9 mouse cellular contexts compared by ENCODE assay signal in the genomic region with DNA sequence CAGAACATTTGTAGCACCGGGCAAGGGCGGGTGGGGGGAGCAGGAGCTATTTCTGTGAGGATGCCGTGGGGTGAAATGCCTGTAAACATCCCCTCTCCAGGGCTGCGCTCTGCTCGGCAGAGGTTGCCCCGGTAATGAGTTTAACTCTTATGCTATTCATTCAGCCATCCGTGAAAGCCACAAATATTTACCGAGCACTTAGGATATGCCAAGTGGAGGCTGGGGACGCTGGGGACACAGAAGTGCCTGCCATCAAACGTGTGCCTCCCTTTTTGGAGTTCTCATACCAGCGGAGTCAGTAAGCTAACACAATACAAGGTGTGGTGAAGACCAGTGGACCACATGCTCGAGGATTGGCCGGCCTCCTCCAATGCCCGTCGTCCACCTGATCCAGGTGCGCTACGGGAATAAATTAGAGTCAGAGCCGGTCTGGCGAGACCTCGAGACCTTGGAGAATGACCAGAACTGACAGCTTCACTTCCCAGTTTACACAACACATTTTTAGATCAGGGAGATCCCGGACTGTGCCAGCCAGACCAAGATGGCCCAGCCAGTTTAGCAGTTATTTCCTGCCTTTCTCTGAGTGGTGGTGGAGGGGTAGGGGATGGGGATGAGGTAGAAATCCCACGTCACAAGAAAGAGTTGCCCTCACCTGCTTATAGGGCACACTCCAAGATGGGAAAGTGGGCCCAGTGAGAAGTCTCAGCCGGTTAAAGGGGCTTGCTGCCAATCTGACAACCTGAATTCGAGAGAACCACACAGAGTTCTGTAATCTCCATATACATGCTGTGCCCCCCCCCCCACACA.
DNase-seq lines count a peak whose midpoint lies in the region; ATAC-seq and TF ChIP-seq lines count a peak whose summit lies in the region.
"Had no signal": no experiment of that assay in that cellular context is flagged by ENCODE, and none has a peak within 500 bp of the region (broad histone marks: within the 10 kb centered on the region; RNA-seq: fewer than 3 reads in every experiment).

No protein-coding gene starts in this region.

- H3K9me3 ChIP-seq in midbrain, embryonic 11.5 days (ENCODE audit: control insufficient read depth, low read length), result no peaks in the 10 kb centered on the region
- no peaks in the 10 kb centered on the region for H3K9me3 ChIP-seq in midbrain, embryonic 10.5 days (replicated peaks)
- H3K9me3 ChIP-seq in hindbrain, embryonic 13.5 days, result no peaks in the 10 kb centered on the region
- H3K9me3 ChIP-seq in limb, embryonic 14.5 days (ENCODE audit: control insufficient read depth, low read length), result no peaks in the 10 kb centered on the region
- no peaks in the 10 kb centered on the region for H3K9me3 ChIP-seq in midbrain, postnatal 0 days (ENCODE audit: low read length)
- H3K9me3 ChIP-seq: intestine, embryonic 15.5 days had no signal

- no peak for TF ChIP-seq POLR2A in limb, embryonic 14.5 days (IDR thresholded peaks at IDR 0.05; ENCODE audit: borderline replicate concordance, extremely low read depth, insufficient read depth, insufficient read length)

- H3K27ac ChIP-seq in midbrain, embryonic 11.5 days (ENCODE audit: low read depth, low read length), result no peak overlapping the region
- no peak overlapping the region for H3K27ac ChIP-seq in midbrain, embryonic 10.5 days (replicated peaks)
- peak overlapping the region; percentile 90 for H3K27ac ChIP-seq in hindbrain, embryonic 13.5 days
- peak overlapping the region; percentile 55; the same call in 1 of the 2 replicates for H3K27ac ChIP-seq in limb, embryonic 14.5 days (replicated peaks; ENCODE audit: low read depth, low read length)
- no peak overlapping the region for H3K27ac ChIP-seq in midbrain, postnatal 0 days (ENCODE audit: low read depth, low read length)

- no peak overlapping the region for H3K4me3 ChIP-seq in midbrain, embryonic 11.5 days (ENCODE audit: low read depth, low read length)
- H3K4me3 ChIP-seq in midbrain, embryonic 10.5 days, result no peak overlapping the region
- H3K4me3 ChIP-seq in hindbrain, embryonic 13.5 days, result no peak overlapping the region
- no peak overlapping the region for H3K4me3 ChIP-seq in limb, embryonic 14.5 days (replicated peaks; ENCODE audit: low read length)
- H3K4me3 ChIP-seq in midbrain, postnatal 0 days (ENCODE audit: low read depth, low read length), result no peak overlapping the region

- peak; percentile 83 for DNase-seq in midbrain, embryonic 11.5 days (ENCODE audit: low spot score, missing footprints)
- DNase-seq in midbrain, embryonic 10.5 days (ENCODE audit: low spot score), result no peak
- DNase-seq in limb, embryonic 14.5 days (ENCODE audit: low spot score), result no peak
- DNase-seq in midbrain, postnatal 0 days (ENCODE audit: low spot score), result peak; percentile 35
- no peak for DNase-seq in right cerebral cortex, postnatal 14 days
- DNase-seq in cerebellum, adult 9-10 months, result no peak
- DNase-seq in spleen, postnatal 14 days (ENCODE audit: low spot score in 2 of 2), result no peak

- TF ChIP-seq CTCF in midbrain, postnatal 0 days (IDR thresholded peaks at IDR 0.05), result no peak

- H3K36me3 ChIP-seq in midbrain, embryonic 11.5 days (ENCODE audit: control insufficient read depth, insufficient read depth, low read length), result no peaks in the 10 kb centered on the region
- no peaks in the 10 kb centered on the region for H3K36me3 ChIP-seq in midbrain, embryonic 10.5 days
- H3K36me3 ChIP-seq in hindbrain, embryonic 13.5 days, result no peaks in the 10 kb centered on the region
- no peaks in the 10 kb centered on the region for H3K36me3 ChIP-seq in limb, embryonic 14.5 days (ENCODE audit: control insufficient read depth, insufficient read depth, low read length)
- no peaks in the 10 kb centered on the region for H3K36me3 ChIP-seq in midbrain, postnatal 0 days (ENCODE audit: insufficient read depth, low read length)
- H3K36me3 ChIP-seq: intestine, embryonic 15.5 days had no signal

- H3K9ac ChIP-seq in midbrain, embryonic 11.5 days (ENCODE audit: low read length), result no peak overlapping the region
- 0 out of 2 replicates have a peak overlapping the region, but pooled peaks have one; percentile 63 for H3K9ac ChIP-seq in hindbrain, embryonic 13.5 days
- no peak overlapping the region for H3K9ac ChIP-seq in limb, embryonic 14.5 days (ENCODE audit: low read depth, low read length, severe bottlenecking)
- H3K9ac ChIP-seq in midbrain, postnatal 0 days (replicated peaks; ENCODE audit: low read length, poor library complexity, severe bottlenecking), result no peak overlapping the region

- peaks cover 21% of the 10 kb centered on the region for H3K27me3 ChIP-seq in midbrain, embryonic 11.5 days (ENCODE audit: control insufficient read depth, insufficient read depth, low read length)
- peaks cover 81% of the 10 kb centered on the region for H3K27me3 ChIP-seq in midbrain, embryonic 10.5 days (ENCODE audit: low read depth, poor library complexity, severe bottlenecking)
- H3K27me3 ChIP-seq in hindbrain, embryonic 13.5 days, result peaks cover 28% of the 10 kb centered on the region
- H3K27me3 ChIP-seq in limb, embryonic 14.5 days (ENCODE audit: control insufficient read depth, insufficient read depth, low read length), result no peaks in the 10 kb centered on the region; the same call in 1 of the 2 replicates
- peaks cover 7% of the 10 kb centered on the region; the same call in 1 of the 2 replicates for H3K27me3 ChIP-seq in midbrain, postnatal 0 days (ENCODE audit: insufficient read depth, low read length)
- H3K27me3 ChIP-seq: intestine, embryonic 15.5 days had no signal

- 37% methylated on average over 24 of the region's 24 CpGs for WGBS in midbrain, embryonic 11.5 days
- 39% methylated on average over 24 of the region's 24 CpGs for WGBS in midbrain, embryonic 10.5 days
- 31% methylated on average over 24 of the region's 24 CpGs for WGBS in hindbrain, embryonic 13.5 days
- WGBS in limb, embryonic 14.5 days, result 50% methylated on average over 24 of the region's 24 CpGs
- 37% methylated on average over 24 of the region's 24 CpGs for WGBS in midbrain, postnatal 0 days

- ATAC-seq in midbrain, embryonic 11.5 days (ENCODE audit: low FRiP score), result 0 out of 2 replicates have a peak, but pooled peaks have one; percentile 4
- ATAC-seq in hindbrain, embryonic 13.5 days (ENCODE audit: low FRiP score), result no peak
- ATAC-seq in limb, embryonic 14.5 days (ENCODE audit: low FRiP score, low read depth), result no peak
- ATAC-seq in midbrain, postnatal 0 days (ENCODE audit: low FRiP score), result no peak

- H3K4me1 ChIP-seq in midbrain, embryonic 11.5 days (ENCODE audit: control insufficient read depth, insufficient read depth, low read length), result 0 out of 2 replicates have a peak, but pooled peaks cover 5% of the 10 kb centered on the region
- H3K4me1 ChIP-seq in midbrain, embryonic 10.5 days, result peaks cover 53% of the 10 kb centered on the region
- H3K4me1 ChIP-seq in hindbrain, embryonic 13.5 days (replicated peaks), result peaks cover 45% of the 10 kb centered on the region
- H3K4me1 ChIP-seq in limb, embryonic 14.5 days (ENCODE audit: control insufficient read depth, insufficient read depth, low read length), result peaks cover 16% of the 10 kb centered on the region; the same call in 1 of the 2 replicates
- H3K4me1 ChIP-seq in midbrain, postnatal 0 days (ENCODE audit: insufficient read depth, low read length), result peaks cover 14% of the 10 kb centered on the region; the same call in 1 of the 2 replicates

- no peak overlapping the region for H3K4me2 ChIP-seq in midbrain, embryonic 11.5 days
- H3K4me2 ChIP-seq in hindbrain, embryonic 13.5 days, result peak overlapping the region; percentile 6; the same call in 1 of the 2 replicates
- no peak overlapping the region for H3K4me2 ChIP-seq in limb, embryonic 14.5 days (replicated peaks; ENCODE audit: low read depth, low read length, severe bottlenecking)
- no peak overlapping the region for H3K4me2 ChIP-seq in midbrain, postnatal 0 days (ENCODE audit: low read depth, low read length, poor library complexity, severe bottlenecking)

Comparison
In these comparisons a context has a peak if more than half of its experiments do, and no peak if none do; other contexts are left out.
1. DNase-seq: peak in midbrain, embryonic 11.5 days (single experiment) and midbrain, postnatal 0 days (single experiment); none in midbrain, embryonic 10.5 days (single experiment), limb, embryonic 14.5 days (single experiment), right cerebral cortex, postnatal 14 days (single experiment), cerebellum, adult 9-10 months (single experiment) and spleen, postnatal 14 days (0 of 2).
2. H3K27ac ChIP-seq: peak in hindbrain, embryonic 13.5 days (single experiment) and limb, embryonic 14.5 days (single experiment); none in midbrain, embryonic 11.5 days (single experiment), midbrain, embryonic 10.5 days (single experiment) and midbrain, postnatal 0 days (single experiment).